Mouse (Mus musculus) kidney, adult 2 months (tissue): ENCODE measurements at regions not wholly inside any gene's neighbourhood (a gene's known extent, or its start where the extent isn't known, plus 50 kb on each side); places are given as distances from the start of the nearest gene placed in this dataset.

Experiments
- DNase-seq: peaks from one replicate; pipeline ENCODE4 v3.0.0; 2021
- H3K27ac ChIP-seq: fragments of 200-500 bp; 2 replicates; pipeline ENCODE4 v1.5.1; 2012; ENCODE audit warnings: low read depth, low read length, control low read depth, inconsistent platforms; ENCODE audit not compliant: insufficient read depth
- H3K27me3 ChIP-seq: fragments of 200-500 bp; replicated peaks from 2 replicates; pipeline ENCODE4 v1.6.1; 2012; ENCODE audit warnings: mild to moderate bottlenecking, moderate library complexity, low read length, inconsistent platforms; ENCODE audit not compliant: control insufficient read depth, insufficient read depth
- H3K36me3 ChIP-seq: fragments of 200-500 bp; 2 replicates; pipeline ENCODE4 v1.6.1; 2012; ENCODE audit warnings: mild to moderate bottlenecking, moderate library complexity, low read length, inconsistent platforms; ENCODE audit not compliant: control insufficient read depth, insufficient read depth
- H3K4me1 ChIP-seq: fragments of 200-500 bp; 2 replicates; pipeline ENCODE4 v1.6.1; 2011; ENCODE audit warnings: low read length; ENCODE audit not compliant: control insufficient read depth, insufficient read depth
- H3K4me3 ChIP-seq: fragments of 200-500 bp; 2 replicates; pipeline ENCODE4 v1.5.1; 2011; ENCODE audit warnings: mild to moderate bottlenecking, low read depth, low read length, control low read depth; ENCODE audit not compliant: insufficient read depth
- CTCF ChIP-seq: fragments of 200-500 bp; conservative IDR thresholded peaks from 2 replicates; pipeline ENCODE4 v1.5.1; 2011; ENCODE audit warnings: low read depth, mild to moderate bottlenecking, control low read depth, low read length, moderate library complexity, mixed read lengths; ENCODE audit not compliant: insufficient read depth, insufficient read length
- POLR2A ChIP-seq: fragments of 200-500 bp; IDR thresholded peaks from one replicate; pipeline ENCODE4 v1.6.1; 2011; ENCODE audit warnings: low read depth, low read length, control low read depth
- WGBS: fragments of 180-500 bp; shearing (Covaris S2); methylation state at CpG from one replicate; pipeline ENCODE4 v1.1.7; 2018; 5-methylcytosine and 5-hydroxymethylcytosine counted together

GRCm38 (mm10) chr12:98337644-98338043, 69.2 kb downstream of the Gpr65 start:
- no peak for DNase-seq
- Histone ChIP-seq H3K4me1 (no peaks in the 10 kb centered on the region), H3K27ac (no peak overlapping the region), H3K27me3 (no peaks in the 10 kb centered on the region), H3K4me3 (no peak overlapping the region), H3K36me3 (no peaks in the 10 kb centered on the region)
- WGBS = 58% methylated on average over 3 of the region's 3 CpGs
- no peak for TF ChIP-seq POLR2A
- no peak for TF ChIP-seq CTCF

GRCm38 (mm10) chr12:98339536-98339935, 71.1 kb downstream of the Gpr65 start:
- WGBS = 87% methylated on average over 9 of the region's 9 CpGs
- DNase-seq = no peak
- TF ChIP-seq CTCF = no peak
- TF ChIP-seq POLR2A = no peak
- no peak overlapping the region for H3K27ac ChIP-seq
- H3K4me3 ChIP-seq = no peak overlapping the region
- H3K27me3 ChIP-seq = no peaks in the 10 kb centered on the region
- H3K4me1 ChIP-seq = no peaks in the 10 kb centered on the region
- no peaks in the 10 kb centered on the region for H3K36me3 ChIP-seq

- 89% methylated on average over 2 of the region's 2 CpGs for WGBS
- DNase-seq = peak; percentile 16
- TF ChIP-seq CTCF (peak; percentile 62), POLR2A (no peak)
Measured at GRCm38 (mm10) chr12:98342158-98342557, 73.7 kb downstream of the Gpr65 start.

GRCm38 (mm10) chr12:98343653-98344052, 75.2 kb downstream of the Gpr65 start:
- no peak overlapping the region for H3K4me3 ChIP-seq
- no peaks in the 10 kb centered on the region for H3K4me1 ChIP-seq
- DNase-seq = no peak
- no peaks in the 10 kb centered on the region for H3K36me3 ChIP-seq
- TF ChIP-seq POLR2A (no peak), CTCF (no peak)
- H3K27me3 ChIP-seq = no peaks in the 10 kb centered on the region
- H3K27ac ChIP-seq = no peak overlapping the region
- WGBS = 76% methylated on average over 7 of the region's 7 CpGs

More at GRCm38 (mm10) chr12:98342158-98342557, 73.7 kb downstream of the Gpr65 start:
- H3K4me3 ChIP-seq = no peak overlapping the region
- no peaks in the 10 kb centered on the region for H3K4me1 ChIP-seq
- no peak overlapping the region for H3K27ac ChIP-seq
- H3K36me3 ChIP-seq = no peaks in the 10 kb centered on the region
- no peaks in the 10 kb centered on the region for H3K27me3 ChIP-seq

GRCm38 (mm10) chr12:98347056-98347455, 78.6 kb downstream of the Gpr65 start:
- Histone ChIP-seq H3K27ac (no peak overlapping the region), H3K4me1 (no peaks in the 10 kb centered on the region), H3K4me3 (no peak overlapping the region), H3K36me3 (no peaks in the 10 kb centered on the region), H3K27me3 (no peaks in the 10 kb centered on the region)
- TF ChIP-seq POLR2A = no peak
- TF ChIP-seq CTCF = no peak
- WGBS = 88% methylated on average over 6 of the region's 6 CpGs
- DNase-seq = no peak

- Histone ChIP-seq H3K27ac (no peak overlapping the region), H3K4me3 (no peak overlapping the region), H3K36me3 (no peaks in the 10 kb centered on the region), H3K27me3 (no peaks in the 10 kb centered on the region), H3K4me1 (no peaks in the 10 kb centered on the region)
- no peak for TF ChIP-seq POLR2A
- 0 out of 2 replicates have a peak, but pooled peaks have one; percentile 12 for TF ChIP-seq CTCF
- peak; percentile 42 for DNase-seq
- 71% methylated on average over 13 of the region's 13 CpGs for WGBS
Measured at GRCm38 (mm10) chr12:98347550-98348318, 79.3 kb downstream of the Gpr65 start.

GRCm38 (mm10) chr12:98349864-98350643, 81.6 kb downstream of the Gpr65 start:
- no peak overlapping the region for H3K27ac ChIP-seq
- no peaks in the 10 kb centered on the region for H3K27me3 ChIP-seq
- H3K4me3 ChIP-seq = no peak overlapping the region
- no peak for TF ChIP-seq CTCF
- TF ChIP-seq POLR2A = no peak
- 93% methylated on average over 7 of the region's 7 CpGs for WGBS
- H3K4me1 ChIP-seq = no peaks in the 10 kb centered on the region
- no peaks in the 10 kb centered on the region for H3K36me3 ChIP-seq
- DNase-seq = no peak
